Mouse (Mus musculus) spleen, adult 12 weeks (tissue): ENCODE data around the gene Mycs.

ENCODE experiments used
- DNase-seq: peaks from one replicate; pipeline ENCODE4 v3.0.0; 2022; ENCODE audit warnings: low spot score

Mycs gene

GRCm38 (mm10) chrX:5469165-5469564, at the start of gene Mycs:
Gene Mycs (minus strand): TSS chrX:5469265.
- DNase-seq, result no peak

DNA sequence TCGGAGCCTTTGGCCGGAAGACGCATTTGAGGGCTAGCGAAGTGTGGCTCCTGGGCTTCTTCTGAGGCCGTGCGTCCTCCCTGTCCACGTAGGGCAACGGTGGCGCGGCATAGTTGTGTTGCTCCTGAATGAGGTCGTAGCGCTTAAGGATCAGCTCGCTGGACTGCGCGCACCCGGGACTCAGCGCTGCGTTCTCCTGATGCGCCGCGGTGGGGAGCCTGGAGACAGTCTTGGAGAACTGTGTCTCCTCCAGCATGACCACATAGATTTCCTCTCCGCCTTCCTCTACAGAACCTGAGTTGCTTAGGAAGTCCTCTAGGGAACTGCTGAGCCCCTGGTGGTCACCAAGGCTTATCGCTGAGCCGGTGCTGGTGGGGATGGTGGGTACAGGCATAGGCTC, 1.0 kb downstream of the Mycs start:
- DNase-seq, result no peak
